Mouse (Mus musculus): ENCODE measurements at regions not wholly inside any gene's neighbourhood (a gene's known extent, or its start where the extent isn't known, plus 50 kb on each side); places are given as distances from the start of the nearest gene placed in this dataset.

- Histone ChIP-seq H3K4me1 (ENCODE audit: insufficient read depth) (no peaks in the 10 kb centered on the region), H3K4me3 (ENCODE audit: low read depth, low read length) (no peak overlapping the region), H3K27me3 (ENCODE audit: insufficient read depth, low read length) (no peaks in the 10 kb centered on the region), H3K4me2 (ENCODE audit: low read depth) (no peak overlapping the region), H3K9ac (no peak overlapping the region), H3K36me3 (ENCODE audit: insufficient read depth) (no peaks in the 10 kb centered on the region), H3K9me3 (ENCODE audit: low read length) (no peaks in the 10 kb centered on the region), H3K27ac (ENCODE audit: low read depth, low read length) (no peak overlapping the region)
- ATAC-seq (no peak), DNase-seq (no peak)
- no peak for TF ChIP-seq CTCF (IDR thresholded peaks at IDR 0.05; ENCODE audit: low read depth)
- WGBS = 86% methylated on average over 8 of the region's 8 CpGs
Observed at GRCm38 (mm10) chr3:8741266-8742023, 868.4 kb downstream of the Zfp704 start.

- no peaks in the 10 kb centered on the region for H3K36me3 ChIP-seq (ENCODE audit: insufficient read depth)
- H3K27me3 ChIP-seq (ENCODE audit: insufficient read depth, low read length) = no peaks in the 10 kb centered on the region
- ATAC-seq (no peak), DNase-seq (no peak)
- WGBS = 68% methylated on average over 5 of the region's 5 CpGs
- H3K4me1 ChIP-seq (ENCODE audit: insufficient read depth) = no peaks in the 10 kb centered on the region
- no peaks in the 10 kb centered on the region for H3K9me3 ChIP-seq (ENCODE audit: low read length)
- no peak for TF ChIP-seq CTCF (IDR thresholded peaks at IDR 0.05; ENCODE audit: low read depth)
- H3K9ac ChIP-seq = no peak overlapping the region
- H3K4me2 ChIP-seq (ENCODE audit: low read depth) = no peak overlapping the region
- H3K27ac ChIP-seq (ENCODE audit: low read depth, low read length) = no peak overlapping the region
- H3K4me3 ChIP-seq (ENCODE audit: low read depth, low read length) = no peak overlapping the region
Observed at GRCm38 (mm10) chr3:8740710-8741109, 869.2 kb downstream of the Zfp704 start.

GRCm38 (mm10) chr3:8739299-8739698 lies 870.6 kb downstream of the Zfp704 start:
- no peaks in the 10 kb centered on the region for H3K9me3 ChIP-seq (ENCODE audit: low read length)
- no peak overlapping the region for H3K4me3 ChIP-seq (ENCODE audit: low read depth, low read length)
- no peak for DNase-seq
- no peaks in the 10 kb centered on the region for H3K36me3 ChIP-seq (ENCODE audit: insufficient read depth)
- no peak for ATAC-seq
- no peaks in the 10 kb centered on the region for H3K27me3 ChIP-seq (ENCODE audit: insufficient read depth, low read length)
- H3K4me2 ChIP-seq (ENCODE audit: low read depth) = no peak overlapping the region
- no peaks in the 10 kb centered on the region for H3K4me1 ChIP-seq (ENCODE audit: insufficient read depth)
- WGBS = 92% methylated on average over 14 of the region's 14 CpGs
- H3K27ac ChIP-seq (ENCODE audit: low read depth, low read length) = no peak overlapping the region
- TF ChIP-seq CTCF (IDR thresholded peaks at IDR 0.05; ENCODE audit: low read depth) = no peak
- H3K9ac ChIP-seq = no peak overlapping the region

- ATAC-seq (peak; percentile 43), DNase-seq (no peak)
- 18% methylated on average over 10 of the region's 10 CpGs for WGBS
- Histone ChIP-seq H3K36me3 (ENCODE audit: insufficient read depth) (no peaks in the 10 kb centered on the region), H3K27me3 (ENCODE audit: insufficient read depth, low read length) (no peaks in the 10 kb centered on the region), H3K27ac (ENCODE audit: low read depth, low read length) (no peak overlapping the region), H3K4me1 (ENCODE audit: insufficient read depth) (no peaks in the 10 kb centered on the region), H3K9ac (no peak overlapping the region), H3K4me3 (ENCODE audit: low read depth, low read length) (no peak overlapping the region), H3K4me2 (ENCODE audit: low read depth) (no peak overlapping the region), H3K9me3 (ENCODE audit: low read length) (no peaks in the 10 kb centered on the region)
- TF ChIP-seq CTCF (IDR thresholded peaks at IDR 0.05; ENCODE audit: low read depth) = no peak
Observed at GRCm38 (mm10) chr3:8736239-8736953, 873.5 kb downstream of the Zfp704 start.

- Histone ChIP-seq H3K4me3 (ENCODE audit: low read depth, low read length) (no peak overlapping the region), H3K4me2 (ENCODE audit: low read depth) (no peak overlapping the region), H3K36me3 (ENCODE audit: insufficient read depth) (no peaks in the 10 kb centered on the region), H3K27me3 (ENCODE audit: insufficient read depth, low read length) (no peaks in the 10 kb centered on the region), H3K27ac (ENCODE audit: low read depth, low read length) (no peak overlapping the region), H3K9me3 (ENCODE audit: low read length) (no peaks in the 10 kb centered on the region), H3K9ac (no peak overlapping the region), H3K4me1 (ENCODE audit: insufficient read depth) (no peaks in the 10 kb centered on the region)
- ATAC-seq = no peak
- WGBS = 74% methylated on average over 3 of the region's 3 CpGs
- DNase-seq = no peak
- no peak for TF ChIP-seq CTCF (IDR thresholded peaks at IDR 0.05; ENCODE audit: low read depth)
Observed at GRCm38 (mm10) chr3:8734096-8734495, 875.8 kb downstream of the Zfp704 start.

- Histone ChIP-seq H3K36me3 (ENCODE audit: insufficient read depth) (no peaks in the 10 kb centered on the region), H3K4me1 (ENCODE audit: insufficient read depth) (no peaks in the 10 kb centered on the region), H3K9me3 (ENCODE audit: low read length) (no peaks in the 10 kb centered on the region), H3K4me2 (ENCODE audit: low read depth) (no peak overlapping the region), H3K4me3 (ENCODE audit: low read depth, low read length) (no peak overlapping the region), H3K27me3 (ENCODE audit: insufficient read depth, low read length) (no peaks in the 10 kb centered on the region), H3K9ac (no peak overlapping the region), H3K27ac (ENCODE audit: low read depth, low read length) (no peak overlapping the region)
- no peak for TF ChIP-seq CTCF (IDR thresholded peaks at IDR 0.05; ENCODE audit: low read depth)
- no peak for DNase-seq
- WGBS = 88% methylated on average over 6 of the region's 6 CpGs
- no peak for ATAC-seq
Observed at GRCm38 (mm10) chr3:8731398-8731797, 878.5 kb downstream of the Zfp704 start.

Measured in forebrain, postnatal 0 days (tissue).